Mouse (Mus musculus): Measurements from ENCODE around the gene Rapgef4.

Rapgef4 gene

GRCm38 (mm10) chr2:71982868-71983597 lies 2.0 kb downstream of the Rapgef4 start:
- in situ Hi-C loops (cut with MboI; ENCODE audit: low sequenced_read_pairs) = no loop called here

GRCm38 (mm10) chr2:71985730-71986129 lies 4.7 kb downstream of the Rapgef4 start:
- in situ Hi-C loops (cut with MboI; ENCODE audit: low sequenced_read_pairs) = no loop called here

GRCm38 (mm10) chr2:71986276-71986848 lies 5.3 kb downstream of the Rapgef4 start:
- in situ Hi-C loops (cut with MboI; ENCODE audit: low sequenced_read_pairs) = no loop called here

GRCm38 (mm10) chr2:71988572-71988971 lies 7.5 kb downstream of the Rapgef4 start:
- in situ Hi-C loops (cut with MboI; ENCODE audit: low sequenced_read_pairs) = no loop called here

- in situ Hi-C loops (cut with MboI; ENCODE audit: low sequenced_read_pairs) = no loop called here
Observed at GRCm38 (mm10) chr2:71992129-71992528, 11.1 kb downstream of the Rapgef4 start.

GRCm38 (mm10) chr2:71993729-71994423 lies 12.8 kb downstream of the Rapgef4 start:
- in situ Hi-C loops (cut with MboI; ENCODE audit: low sequenced_read_pairs) = no loop called here

GRCm38 (mm10) chr2:71998531-71998930 lies 17.5 kb downstream of the Rapgef4 start:
- in situ Hi-C loops (cut with MboI; ENCODE audit: low sequenced_read_pairs) = no loop called here

- in situ Hi-C loops (cut with MboI; ENCODE audit: low sequenced_read_pairs) = no loop called here
Observed at GRCm38 (mm10) chr2:72000102-72000501, 19.1 kb downstream of the Rapgef4 start.

GRCm38 (mm10) chr2:72002843-72003370 lies 21.9 kb downstream of the Rapgef4 start:
- in situ Hi-C loops (cut with MboI; ENCODE audit: low sequenced_read_pairs) = no loop called here

- in situ Hi-C loops (cut with MboI; ENCODE audit: low sequenced_read_pairs) = no loop called here
Observed at GRCm38 (mm10) chr2:72003756-72004525, 22.9 kb downstream of the Rapgef4 start.

- in situ Hi-C loops (cut with MboI; ENCODE audit: low sequenced_read_pairs) = no loop called here
Observed at GRCm38 (mm10) chr2:72005051-72005450, 24.0 kb downstream of the Rapgef4 start.

- in situ Hi-C loops (cut with MboI; ENCODE audit: low sequenced_read_pairs) = no loop called here
Observed at GRCm38 (mm10) chr2:72009446-72010218, 28.6 kb downstream of the Rapgef4 start.

- in situ Hi-C loops (cut with MboI; ENCODE audit: low sequenced_read_pairs) = no loop called here
Observed at GRCm38 (mm10) chr2:72015366-72015765, 34.3 kb downstream of the Rapgef4 start.

GRCm38 (mm10) chr2:72016013-72016412 lies 35.0 kb downstream of the Rapgef4 start:
- in situ Hi-C loops (cut with MboI; ENCODE audit: low sequenced_read_pairs) = no loop called here

- in situ Hi-C loops (cut with MboI; ENCODE audit: low sequenced_read_pairs) = no loop called here
Observed at GRCm38 (mm10) chr2:72017168-72017567, 36.1 kb downstream of the Rapgef4 start.

GRCm38 (mm10) chr2:72018736-72019135 lies 37.7 kb downstream of the Rapgef4 start:
- in situ Hi-C loops (cut with MboI; ENCODE audit: low sequenced_read_pairs) = no loop called here

GRCm38 (mm10) chr2:72020755-72021154 lies 39.7 kb downstream of the Rapgef4 start:
- in situ Hi-C loops (cut with MboI; ENCODE audit: low sequenced_read_pairs) = no loop called here

- in situ Hi-C loops (cut with MboI; ENCODE audit: low sequenced_read_pairs) = no loop called here
Observed at GRCm38 (mm10) chr2:72021440-72021839, 40.4 kb downstream of the Rapgef4 start.

- in situ Hi-C loops (cut with MboI; ENCODE audit: low sequenced_read_pairs) = no loop called here
Observed at GRCm38 (mm10) chr2:72021845-72022244, 40.8 kb downstream of the Rapgef4 start.

GRCm38 (mm10) chr2:72023791-72024190 lies 42.8 kb downstream of the Rapgef4 start:
- in situ Hi-C loops (cut with MboI; ENCODE audit: low sequenced_read_pairs) = no loop called here

Data from CH12F3 (cell line).